Mouse (Mus musculus) intestine, embryonic 16.5 days (tissue): ENCODE results near the gene Pla1a. TPM values are rescaled to one million over a fixed set of nuclear protein-coding genes. Genes with fewer than 3 reads are reported as not detected.

ENCODE experiments used
- ATAC-seq: fragments of 200-750 bp; cut with Nextera tagmentation; 2 replicates; pipeline ENCODE4 v1.8.0; 2017; ENCODE audit warnings: moderate TSS enrichment, moderate library complexity
- H3K27ac ChIP-seq: fragments of 300-500 bp; sonication (generic); 2 replicates; pipeline ENCODE4 v1.5.1; 2014; ENCODE audit warnings: mild to moderate bottlenecking, low read length
- H3K27me3 ChIP-seq: fragments of 300-500 bp; sonication (generic); replicated peaks from 2 replicates; pipeline ENCODE4 v1.6.1; 2014; ENCODE audit warnings: low read length, control low read depth, mixed read lengths; ENCODE audit not compliant: control insufficient read depth, insufficient read depth
- H3K36me3 ChIP-seq: fragments of 300-500 bp; sonication (generic); 2 replicates; pipeline ENCODE4 v1.6.1; 2014; ENCODE audit warnings: low read length, control low read depth; ENCODE audit not compliant: control insufficient read depth, insufficient read depth
- H3K4me1 ChIP-seq: fragments of 300-500 bp; sonication (generic); 2 replicates; pipeline ENCODE4 v1.6.1; 2014; ENCODE audit warnings: low read length, control low read depth, mixed read lengths; ENCODE audit not compliant: control insufficient read depth, insufficient read depth
- H3K4me2 ChIP-seq: fragments of 300-500 bp; sonication (generic); 2 replicates; pipeline ENCODE4 v1.6.1; 2014; ENCODE audit warnings: low read depth, low read length, control low read depth
- H3K4me3 ChIP-seq: fragments of 300-500 bp; sonication (generic); 2 replicates; pipeline ENCODE4 v1.5.1; 2014; ENCODE audit warnings: mild to moderate bottlenecking, low read length
- H3K9ac ChIP-seq: fragments of 300-500 bp; sonication (generic); 2 replicates; pipeline ENCODE4 v1.6.1; 2014; ENCODE audit warnings: low read depth, low read length
- H3K9me3 ChIP-seq: fragments of 300-500 bp; sonication (generic); 2 replicates; pipeline ENCODE4 v1.6.1; 2016; ENCODE audit warnings: low read length, control low read depth; ENCODE audit not compliant: control insufficient read depth
- WGBS: fragments of 180-500 bp; shearing (Covaris S2); extraction: QIAGEN DNeasy Blood & Tissue Kit; methylation state at CpG from one replicate; pipeline ENCODE4 v1.1.7; 2014; 5-methylcytosine and 5-hydroxymethylcytosine counted together
- polyA plus RNA-seq: library from polyadenylated mRNA; unstranded; fragments of >200 nt; fragmentation: Nextera tagmentation; extraction: Ambion mirVana; gene quantifications from 2 replicates; pipeline ENCODE4 v1.2.1, GENCODE M21; 2015

The Pla1a gene
- polyA plus RNA-seq, 1 experiment from 2014 or later = 1.9 TPM

DNA sequence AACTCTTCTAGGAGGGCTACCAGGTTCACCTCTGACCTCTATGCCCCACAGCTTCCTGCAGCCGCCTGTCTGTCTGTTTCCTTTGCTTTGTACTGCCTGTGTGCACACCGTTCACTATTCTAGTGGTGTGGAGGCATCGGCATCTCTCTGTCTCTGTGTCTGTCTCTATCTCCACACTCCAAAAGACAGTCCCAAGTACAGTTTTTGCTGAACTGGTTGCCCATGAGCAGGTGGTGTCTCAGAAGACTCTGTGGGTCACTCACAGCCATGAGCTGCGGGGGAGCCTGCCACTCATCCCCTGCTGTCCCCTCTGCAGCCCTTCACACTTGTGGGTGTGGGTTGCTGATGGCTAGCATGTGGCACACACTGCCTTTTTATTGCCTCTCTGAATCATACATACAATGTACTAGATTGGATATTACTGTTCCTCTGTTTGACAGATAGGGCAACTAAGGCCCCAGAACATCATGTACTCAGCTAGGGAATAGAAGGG is 62.9 kb downstream of the Pla1a start:
- H3K27me3 ChIP-seq = no peaks in the 10 kb centered on the region
- WGBS = 73% methylated on average over 4 of the region's 4 CpGs
- H3K9me3 ChIP-seq = no peaks in the 10 kb centered on the region
- ATAC-seq = no peak
- H3K4me2 ChIP-seq = no peak overlapping the region
- H3K36me3 ChIP-seq = no peaks in the 10 kb centered on the region
- no peak overlapping the region for H3K9ac ChIP-seq
- H3K4me3 ChIP-seq = no peak overlapping the region
- H3K27ac ChIP-seq = no peak overlapping the region
- H3K4me1 ChIP-seq = no peaks in the 10 kb centered on the region

DNA sequence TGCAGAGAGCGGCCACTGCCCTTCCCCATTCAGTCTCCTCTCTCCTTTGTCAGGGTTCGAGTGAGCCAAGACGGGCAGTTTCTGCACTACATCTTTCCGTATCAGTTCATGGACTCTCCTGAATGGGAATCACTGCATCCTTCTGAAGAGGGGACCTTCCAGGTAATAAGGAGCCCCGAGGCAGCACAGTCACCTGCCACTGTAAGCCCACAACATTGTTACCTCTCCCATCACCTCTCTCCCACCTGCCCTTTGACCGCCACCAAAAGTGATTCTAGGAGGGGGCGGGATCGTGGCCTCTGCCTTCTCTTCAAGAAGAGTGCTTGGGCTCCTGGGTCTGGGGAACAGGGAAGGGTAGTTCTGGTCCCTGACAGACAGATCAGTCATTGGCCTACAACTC is 63.5 kb downstream of the Pla1a start:
- H3K4me3 ChIP-seq = no peak overlapping the region
- H3K27me3 ChIP-seq = no peaks in the 10 kb centered on the region
- WGBS = 87% methylated on average over 8 of the region's 8 CpGs
- H3K9me3 ChIP-seq = no peaks in the 10 kb centered on the region
- no peak overlapping the region for H3K9ac ChIP-seq
- H3K4me1 ChIP-seq = no peaks in the 10 kb centered on the region
- ATAC-seq = no peak
- no peak overlapping the region for H3K27ac ChIP-seq
- H3K4me2 ChIP-seq = no peak overlapping the region
- H3K36me3 ChIP-seq = no peaks in the 10 kb centered on the region

DNA sequence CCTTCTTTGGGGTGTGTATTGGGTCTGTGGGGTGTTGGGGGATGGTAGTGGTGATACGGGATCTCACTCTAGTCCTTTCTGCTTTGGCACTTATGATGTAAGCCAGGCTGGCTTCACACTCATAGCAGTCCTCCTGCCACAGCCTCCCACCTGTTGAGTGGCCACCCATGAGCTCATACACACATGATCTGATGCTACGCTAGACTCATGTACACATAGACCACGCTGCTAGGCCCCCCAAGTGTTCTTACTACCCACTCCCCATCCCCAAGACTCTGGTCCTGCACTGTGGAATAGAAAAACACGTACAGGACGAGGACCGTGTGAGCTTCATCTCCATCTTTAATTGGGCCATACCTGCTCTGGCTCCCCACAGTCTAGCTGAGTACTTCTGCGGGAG is 63.9 kb downstream of the Pla1a start:
- Histone ChIP-seq H3K9ac (no peak overlapping the region), H3K27me3 (no peaks in the 10 kb centered on the region), H3K36me3 (no peaks in the 10 kb centered on the region), H3K9me3 (no peaks in the 10 kb centered on the region), H3K27ac (no peak overlapping the region), H3K4me1 (no peaks in the 10 kb centered on the region), H3K4me2 (no peak overlapping the region), H3K4me3 (no peak overlapping the region)
- ATAC-seq = no peak
- 77% methylated on average over 7 of the region's 7 CpGs for WGBS

DNA sequence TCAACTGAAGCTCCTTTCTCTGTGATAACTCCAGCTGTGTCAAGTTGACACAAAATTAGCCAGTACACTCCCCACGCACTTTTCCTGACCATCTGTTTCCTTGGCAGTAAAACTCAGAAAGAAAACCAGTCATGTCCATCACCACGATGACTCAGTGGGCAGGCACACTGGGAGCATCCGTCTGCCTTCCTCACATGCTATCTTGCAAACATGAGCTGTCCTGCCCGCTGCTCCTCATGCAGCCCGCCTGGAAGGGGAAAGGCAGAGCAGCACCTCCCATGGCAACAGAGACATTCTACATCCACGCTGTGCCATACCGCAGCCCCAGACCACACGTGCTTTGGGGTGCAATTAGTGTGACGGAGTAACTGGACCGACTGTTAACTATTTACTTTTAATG is 64.6 kb downstream of the Pla1a start:
- WGBS = 61% methylated on average over 10 of the region's 10 CpGs
- Histone ChIP-seq H3K27ac (no peak overlapping the region), H3K9ac (no peak overlapping the region), H3K27me3 (no peaks in the 10 kb centered on the region), H3K4me2 (no peak overlapping the region), H3K9me3 (no peaks in the 10 kb centered on the region), H3K4me3 (no peak overlapping the region), H3K36me3 (no peaks in the 10 kb centered on the region), H3K4me1 (no peaks in the 10 kb centered on the region)
- no peak for ATAC-seq

DNA sequence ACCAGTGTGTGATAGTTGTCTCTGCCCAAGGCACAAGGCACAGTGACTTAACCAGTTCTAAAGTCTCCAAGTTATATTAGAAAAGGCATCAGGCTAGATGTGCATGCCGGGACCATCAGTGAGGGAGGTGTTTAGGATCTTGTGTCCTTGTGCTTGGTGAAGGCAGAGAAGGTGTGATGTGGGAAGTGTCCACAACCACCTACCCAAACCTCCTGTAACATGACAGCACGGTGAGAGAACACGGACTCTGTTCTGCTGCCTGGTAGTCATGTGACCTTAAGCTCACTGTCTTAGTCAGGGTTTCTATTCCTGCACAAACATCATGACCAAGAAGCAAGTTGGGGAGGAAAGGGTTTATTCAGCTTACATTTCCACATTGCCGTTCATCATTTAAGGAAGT is 66.7 kb downstream of the Pla1a start:
- H3K9me3 ChIP-seq = no peaks in the 10 kb centered on the region
- H3K4me2 ChIP-seq = no peak overlapping the region
- WGBS = 87% methylated on average over 4 of the region's 4 CpGs
- H3K4me1 ChIP-seq = peaks cover 11% of the 10 kb centered on the region
- no peak for ATAC-seq
- no peaks in the 10 kb centered on the region for H3K36me3 ChIP-seq
- no peak overlapping the region for H3K9ac ChIP-seq
- H3K4me3 ChIP-seq = no peak overlapping the region
- H3K27me3 ChIP-seq = no peaks in the 10 kb centered on the region
- H3K27ac ChIP-seq = no peak overlapping the region

DNA sequence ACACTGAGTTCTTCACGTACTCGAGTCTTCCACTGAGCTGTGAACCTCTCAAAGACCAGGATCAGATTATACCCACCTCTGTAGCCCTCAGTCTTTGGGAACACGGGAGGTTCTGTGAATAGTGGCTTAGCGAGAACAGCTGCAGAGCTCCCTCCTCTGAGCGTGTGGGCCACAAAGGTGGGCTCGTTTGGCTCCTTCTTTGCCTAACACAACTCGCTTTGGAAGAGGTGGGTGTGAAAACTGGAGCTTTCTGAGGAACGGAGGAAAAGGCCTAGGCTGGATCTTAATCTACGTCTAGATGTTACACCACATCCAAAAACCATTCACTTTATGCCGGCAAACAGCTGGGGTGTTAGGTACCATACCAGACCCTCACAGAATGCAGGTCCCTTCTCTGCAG is 67.6 kb downstream of the Pla1a start:
- WGBS = 86% methylated on average over 10 of the region's 10 CpGs
- H3K9me3 ChIP-seq = no peaks in the 10 kb centered on the region
- H3K4me1 ChIP-seq = peaks cover 11% of the 10 kb centered on the region
- no peaks in the 10 kb centered on the region for H3K27me3 ChIP-seq
- no peak overlapping the region for H3K9ac ChIP-seq
- H3K4me2 ChIP-seq = no peak overlapping the region
- H3K36me3 ChIP-seq = no peaks in the 10 kb centered on the region
- ATAC-seq = no peak
- no peak overlapping the region for H3K27ac ChIP-seq
- no peak overlapping the region for H3K4me3 ChIP-seq

DNA sequence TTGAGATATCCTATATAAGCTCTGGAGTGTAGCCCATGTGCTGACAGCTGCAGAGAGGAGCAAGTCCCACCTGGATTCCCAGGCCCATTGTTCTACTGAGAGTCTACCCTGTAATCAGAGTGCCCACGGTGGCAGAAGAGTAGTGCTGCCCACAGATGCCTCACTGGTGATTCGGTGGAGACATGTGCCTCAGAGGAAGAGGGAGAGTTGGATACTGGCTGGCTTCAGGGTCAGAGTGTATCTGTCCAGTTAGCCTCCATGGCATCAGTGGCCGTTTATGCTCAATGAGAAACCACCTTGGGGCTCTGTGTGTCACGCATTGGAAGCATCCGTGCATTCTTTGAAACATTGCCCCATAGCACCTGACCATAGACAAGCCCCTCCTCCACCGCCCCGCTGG is 69.3 kb downstream of the Pla1a start:
- Histone ChIP-seq H3K4me1 (peaks cover 11% of the 10 kb centered on the region), H3K4me3 (peak overlapping the region; percentile 41), H3K4me2 (peak overlapping the region; percentile 2; the same call in 1 of the 2 replicates), H3K9ac (0 out of 2 replicates have a peak overlapping the region, but pooled peaks have one; percentile 1), H3K27me3 (no peaks in the 10 kb centered on the region), H3K27ac (no peak overlapping the region), H3K9me3 (no peaks in the 10 kb centered on the region), H3K36me3 (no peaks in the 10 kb centered on the region)
- 62% methylated on average over 7 of the region's 7 CpGs for WGBS
- ATAC-seq = no peak

DNA sequence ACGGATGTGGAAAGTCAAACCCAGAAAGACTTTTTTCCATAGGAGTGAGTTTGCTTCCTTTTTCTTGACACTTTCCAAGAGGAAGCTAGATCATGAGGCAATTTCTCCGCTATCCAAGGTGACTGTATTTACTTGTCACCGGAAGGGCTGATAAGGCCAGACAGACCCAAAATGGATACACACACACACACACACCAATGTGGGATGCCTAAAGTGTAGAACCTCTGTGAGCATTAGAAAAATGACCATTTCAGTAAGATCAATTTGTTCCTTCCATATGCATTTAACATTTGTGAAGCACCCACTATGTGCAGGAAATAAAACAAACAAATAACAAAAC is 69.7 kb downstream of the Pla1a start:
- Histone ChIP-seq H3K36me3 (no peaks in the 10 kb centered on the region), H3K27ac (no peak overlapping the region), H3K4me2 (0 out of 2 replicates have a peak overlapping the region, but pooled peaks have one; percentile 2), H3K9me3 (no peaks in the 10 kb centered on the region), H3K4me3 (peak overlapping the region; percentile 41), H3K9ac (0 out of 2 replicates have a peak overlapping the region, but pooled peaks have one; percentile 1), H3K4me1 (peaks cover 11% of the 10 kb centered on the region), H3K27me3 (no peaks in the 10 kb centered on the region)
- 44% methylated on average over 3 of the region's 3 CpGs for WGBS
- no peak for ATAC-seq

DNA sequence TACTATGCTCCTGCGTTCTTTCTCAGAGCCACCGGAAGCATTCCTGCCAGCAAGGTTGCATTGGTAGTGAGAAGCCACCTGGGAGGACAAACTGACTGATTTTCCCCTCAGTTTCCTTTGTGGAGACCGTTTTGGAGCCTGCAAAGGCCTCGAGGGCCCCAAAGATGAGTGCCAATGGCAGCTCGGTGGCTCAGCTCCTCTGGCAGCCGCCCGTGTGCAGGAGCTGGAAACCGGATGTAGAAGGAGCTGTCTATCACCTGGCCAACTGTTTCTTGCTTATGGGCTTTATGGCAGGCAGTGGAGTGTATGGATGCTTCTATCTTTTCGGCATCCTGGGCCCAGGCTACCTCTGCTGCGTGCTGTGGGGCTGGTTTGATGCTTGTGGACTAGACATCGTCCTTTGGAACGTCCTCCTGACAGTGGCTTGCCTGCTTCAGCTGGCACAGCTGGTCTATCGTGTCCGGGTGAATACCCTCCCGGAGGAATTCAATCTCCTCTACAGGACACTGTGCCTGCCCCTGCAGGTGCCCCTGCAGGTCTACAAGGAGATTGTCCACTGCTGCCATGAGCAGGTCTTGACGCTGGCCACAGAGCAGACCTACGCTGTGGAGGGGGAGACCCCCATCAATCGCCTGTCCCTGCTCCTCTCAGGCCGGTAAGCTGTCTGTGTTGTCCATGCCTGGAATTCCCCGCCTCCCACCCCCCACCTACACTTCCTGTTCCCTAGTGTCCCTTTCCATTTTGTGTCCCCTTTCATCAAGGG is 70.3 kb downstream of the Pla1a start:
- peak overlapping the region; percentile 40 for H3K27ac ChIP-seq

More for the DNA sequence above, 70.3 kb downstream of the Pla1a start:
- WGBS = 60% methylated on average over 20 of the region's 20 CpGs
- Histone ChIP-seq H3K4me2 (peak overlapping the region; percentile 35), H3K4me1 (peaks cover 11% of the 10 kb centered on the region), H3K4me3 (peak overlapping the region; percentile 41), H3K9me3 (no peaks in the 10 kb centered on the region), H3K9ac (peak overlapping the region; percentile 54), H3K36me3 (no peaks in the 10 kb centered on the region), H3K27me3 (no peaks in the 10 kb centered on the region)
- ATAC-seq = 0 out of 2 replicates have a peak, but pooled peaks have one; percentile 31
